Mouse (Mus musculus): ENCODE measurements around the gene Rrm1. TPM values are rescaled to one million over a fixed set of nuclear protein-coding genes. Genes with fewer than 3 reads are reported as not detected.
A peak's percentile ranks its signal among the peaks of the same experiment; 100 is the strongest.
"Not testable (repeated sequence)": the region's sequence is repeated elsewhere in the genome, so short reads cannot be mapped to it uniquely, and the experiment has no call there.

Rrm1 gene
- polyA plus RNA-seq, 1 experiment from 2014 or later, result 153 TPM

GRCm38 (mm10) chr7:102481579-102481978, 40.1 kb downstream of the Rrm1 start, which contains the start of gene Olfr543:
Gene Olfr543 (minus strand): TSS chr7:102481679.
- H3K27me3 ChIP-seq (ENCODE audit: control insufficient read depth, insufficient read depth, low read depth, low read length), result no peaks in the 10 kb centered on the region
- peaks cover 11% of the 10 kb centered on the region for H3K4me1 ChIP-seq (ENCODE audit: control insufficient read depth, low read depth, low read length)
- no peak within 1 kb of the TSS for H3K27ac ChIP-seq (ENCODE audit: low read length)
- H3K36me3 ChIP-seq (ENCODE audit: control insufficient read depth, insufficient read depth), result no peaks in the 10 kb centered on the region
- H3K9me3 ChIP-seq (replicated peaks; ENCODE audit: control insufficient read depth, low read length), result no peaks in the 10 kb centered on the region
- WGBS (ENCODE audit: insufficient replicate concordance), result 84% methylated on average over 4 of the region's 4 CpGs
- no peak within 1 kb of the TSS for H3K4me3 ChIP-seq (ENCODE audit: low read depth, low read length)
- H3K4me2 ChIP-seq (ENCODE audit: low read depth, low read length), result no peak within 1 kb of the TSS
- H3K9ac ChIP-seq (ENCODE audit: low read depth, low read length), result no peak within 1 kb of the TSS
- ATAC-seq (ENCODE audit: low read depth), result no peak

GRCm38 (mm10) chr7:102483665-102484064, 42.2 kb downstream of the Rrm1 start:
- Histone ChIP-seq H3K9me3 (replicated peaks; ENCODE audit: control insufficient read depth, low read length) (no peaks in the 10 kb centered on the region), H3K27me3 (ENCODE audit: control insufficient read depth, insufficient read depth, low read depth, low read length) (no peaks in the 10 kb centered on the region), H3K36me3 (ENCODE audit: control insufficient read depth, insufficient read depth) (no peaks in the 10 kb centered on the region), H3K4me3 (ENCODE audit: low read depth, low read length) (no peak overlapping the region), H3K9ac (ENCODE audit: low read depth, low read length) (no peak overlapping the region), H3K27ac (ENCODE audit: low read length) (no peak overlapping the region), H3K4me2 (ENCODE audit: low read depth, low read length) (no peak overlapping the region), H3K4me1 (ENCODE audit: control insufficient read depth, low read depth, low read length) (peaks cover 11% of the 10 kb centered on the region)
- WGBS (ENCODE audit: insufficient replicate concordance), result 59% methylated on average over 2 of the region's 2 CpGs
- ATAC-seq (ENCODE audit: low read depth), result no peak

- H3K27me3 ChIP-seq (ENCODE audit: control insufficient read depth, insufficient read depth, low read depth, low read length); H3K36me3 ChIP-seq (ENCODE audit: control insufficient read depth, insufficient read depth); H3K4me2 ChIP-seq (ENCODE audit: low read depth, low read length); H3K27ac ChIP-seq (ENCODE audit: low read length); H3K9ac ChIP-seq (ENCODE audit: low read depth, low read length); ATAC-seq (ENCODE audit: low read depth); H3K9me3 ChIP-seq (replicated peaks; ENCODE audit: control insufficient read depth, low read length); H3K4me3 ChIP-seq (ENCODE audit: low read depth, low read length): not testable (repeated sequence)
- H3K4me1 ChIP-seq (ENCODE audit: control insufficient read depth, low read depth, low read length), result peaks cover 11% of the 10 kb centered on the region
- WGBS (ENCODE audit: insufficient replicate concordance), result 56% methylated on average over 8 of the region's 8 CpGs
Observed at GRCm38 (mm10) chr7:102484766-102485165, 43.3 kb downstream of the Rrm1 start.

GRCm38 (mm10) chr7:102486105-102486504, 44.6 kb downstream of the Rrm1 start:
- Histone ChIP-seq H3K4me2 (ENCODE audit: low read depth, low read length) (no peak overlapping the region), H3K9me3 (replicated peaks; ENCODE audit: control insufficient read depth, low read length) (no peaks in the 10 kb centered on the region), H3K27me3 (ENCODE audit: control insufficient read depth, insufficient read depth, low read depth, low read length) (no peaks in the 10 kb centered on the region), H3K27ac (ENCODE audit: low read length) (no peak overlapping the region), H3K9ac (ENCODE audit: low read depth, low read length) (no peak overlapping the region), H3K36me3 (ENCODE audit: control insufficient read depth, insufficient read depth) (no peaks in the 10 kb centered on the region), H3K4me1 (ENCODE audit: control insufficient read depth, low read depth, low read length) (peaks cover 11% of the 10 kb centered on the region), H3K4me3 (ENCODE audit: low read depth, low read length) (no peak overlapping the region)
- ATAC-seq (ENCODE audit: low read depth), result peak; percentile 70
- 12% methylated on average over 1 of the region's 1 CpGs for WGBS (ENCODE audit: insufficient replicate concordance)

GRCm38 (mm10) chr7:102488161-102488560, 46.7 kb downstream of the Rrm1 start, which contains the start of gene Olfr544:
Gene Olfr544 (minus strand): TSS chr7:102488313.
- H3K9me3 ChIP-seq (replicated peaks; ENCODE audit: control insufficient read depth, low read length), result no peaks in the 10 kb centered on the region
- no peaks in the 10 kb centered on the region for H3K36me3 ChIP-seq (ENCODE audit: control insufficient read depth, insufficient read depth)
- H3K27ac ChIP-seq (ENCODE audit: low read length), result no peak within 1 kb of the TSS
- ATAC-seq (ENCODE audit: low read depth), result no peak
- H3K27me3 ChIP-seq (ENCODE audit: control insufficient read depth, insufficient read depth, low read depth, low read length), result no peaks in the 10 kb centered on the region
- peaks cover 11% of the 10 kb centered on the region for H3K4me1 ChIP-seq (ENCODE audit: control insufficient read depth, low read depth, low read length)
- H3K4me2 ChIP-seq (ENCODE audit: low read depth, low read length), result no peak within 1 kb of the TSS
- H3K4me3 ChIP-seq (ENCODE audit: low read depth, low read length), result no peak within 1 kb of the TSS
- no peak within 1 kb of the TSS for H3K9ac ChIP-seq (ENCODE audit: low read depth, low read length)
- WGBS (ENCODE audit: insufficient replicate concordance), result 41% methylated on average over 1 of the region's 1 CpGs

- not testable (repeated sequence) for H3K4me3 ChIP-seq (ENCODE audit: low read depth, low read length); H3K4me1 ChIP-seq (ENCODE audit: control insufficient read depth, low read depth, low read length); H3K9ac ChIP-seq (ENCODE audit: low read depth, low read length); H3K9me3 ChIP-seq (replicated peaks; ENCODE audit: control insufficient read depth, low read length); H3K36me3 ChIP-seq (ENCODE audit: control insufficient read depth, insufficient read depth); H3K27me3 ChIP-seq (ENCODE audit: control insufficient read depth, insufficient read depth, low read depth, low read length); H3K4me2 ChIP-seq (ENCODE audit: low read depth, low read length); ATAC-seq (ENCODE audit: low read depth); H3K27ac ChIP-seq (ENCODE audit: low read length)
- WGBS (ENCODE audit: insufficient replicate concordance), result 48% methylated on average over 7 of the region's 7 CpGs
Observed at GRCm38 (mm10) chr7:102494416-102494815, 52.9 kb downstream of the Rrm1 start.

GRCm38 (mm10) chr7:102499473-102499872, 58.0 kb downstream of the Rrm1 start, which contains the start of gene Olfr545:
Gene Olfr545 (minus strand): TSS chr7:102499573.
- 44% methylated on average over 3 of the region's 3 CpGs for WGBS (ENCODE audit: insufficient replicate concordance)
- H3K4me1 ChIP-seq (ENCODE audit: control insufficient read depth, low read depth, low read length), result no peaks in the 10 kb centered on the region
- H3K27me3 ChIP-seq (ENCODE audit: control insufficient read depth, insufficient read depth, low read depth, low read length), result no peaks in the 10 kb centered on the region
- no peak within 1 kb of the TSS for H3K4me2 ChIP-seq (ENCODE audit: low read depth, low read length)
- H3K9ac ChIP-seq (ENCODE audit: low read depth, low read length), result no peak within 1 kb of the TSS
- ATAC-seq (ENCODE audit: low read depth), result no peak
- no peaks in the 10 kb centered on the region for H3K36me3 ChIP-seq (ENCODE audit: control insufficient read depth, insufficient read depth)
- H3K4me3 ChIP-seq (ENCODE audit: low read depth, low read length), result no peak within 1 kb of the TSS
- H3K9me3 ChIP-seq (replicated peaks; ENCODE audit: control insufficient read depth, low read length), result no peaks in the 10 kb centered on the region
- H3K27ac ChIP-seq (ENCODE audit: low read length), result no peak within 1 kb of the TSS

GRCm38 (mm10) chr7:102501986-102502385, 60.5 kb downstream of the Rrm1 start:
- Histone ChIP-seq H3K27ac (ENCODE audit: low read length) (no peak overlapping the region), H3K27me3 (ENCODE audit: control insufficient read depth, insufficient read depth, low read depth, low read length) (no peaks in the 10 kb centered on the region), H3K4me3 (ENCODE audit: low read depth, low read length) (no peak overlapping the region), H3K4me2 (ENCODE audit: low read depth, low read length) (no peak overlapping the region), H3K9ac (ENCODE audit: low read depth, low read length) (no peak overlapping the region), H3K4me1 (ENCODE audit: control insufficient read depth, low read depth, low read length) (no peaks in the 10 kb centered on the region), H3K36me3 (ENCODE audit: control insufficient read depth, insufficient read depth) (no peaks in the 10 kb centered on the region), H3K9me3 (replicated peaks; ENCODE audit: control insufficient read depth, low read length) (no peaks in the 10 kb centered on the region)
- ATAC-seq (ENCODE audit: low read depth), result no peak
- 63% methylated on average over 5 of the region's 5 CpGs for WGBS (ENCODE audit: insufficient replicate concordance)

- Histone ChIP-seq H3K36me3 (ENCODE audit: control insufficient read depth, insufficient read depth) (no peaks in the 10 kb centered on the region), H3K9me3 (replicated peaks; ENCODE audit: control insufficient read depth, low read length) (no peaks in the 10 kb centered on the region), H3K4me2 (ENCODE audit: low read depth, low read length) (no peak overlapping the region), H3K9ac (ENCODE audit: low read depth, low read length) (no peak overlapping the region), H3K27ac (ENCODE audit: low read length) (no peak overlapping the region), H3K4me1 (ENCODE audit: control insufficient read depth, low read depth, low read length) (no peaks in the 10 kb centered on the region), H3K27me3 (ENCODE audit: control insufficient read depth, insufficient read depth, low read depth, low read length) (no peaks in the 10 kb centered on the region; the same call in 1 of the 2 replicates), H3K4me3 (ENCODE audit: low read depth, low read length) (no peak overlapping the region)
- WGBS (ENCODE audit: insufficient replicate concordance), result 34% methylated on average over 3 of the region's 3 CpGs
- ATAC-seq (ENCODE audit: low read depth), result peak; percentile 30; the same call in 1 of the 2 replicates
Observed at GRCm38 (mm10) chr7:102506848-102507247, 65.4 kb downstream of the Rrm1 start.
